Comparison of ENCODE assay signal across 24 mouse cellular contexts in the genomic region with DNA sequence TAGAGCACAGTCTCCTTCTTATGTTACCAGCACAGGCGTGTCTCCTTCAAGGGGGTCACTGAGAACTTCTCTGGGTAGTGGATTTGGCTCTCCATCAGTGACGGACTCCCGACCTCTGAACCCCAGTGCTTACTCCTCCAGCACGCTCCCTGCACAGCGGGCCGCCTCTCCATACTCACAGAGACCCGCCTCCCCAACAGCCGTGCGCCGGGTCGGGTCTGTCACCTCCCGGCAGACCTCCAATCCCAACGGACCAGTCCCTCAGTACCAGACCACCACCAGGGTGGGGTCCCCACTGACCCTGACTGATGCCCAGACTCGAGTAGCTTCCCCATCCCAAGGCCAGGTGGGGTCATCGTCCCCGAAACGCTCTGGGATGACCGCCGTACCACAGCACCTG.
DNase-seq lines count a peak whose midpoint lies in the region; ATAC-seq lines count a peak whose summit lies in the region.
"Had no signal": no experiment of that assay in that cellular context is flagged by ENCODE, and none has a peak within 500 bp of the region (broad histone marks: within the 10 kb centered on the region; RNA-seq: fewer than 3 reads in every experiment).

No protein-coding gene starts in this region.

- no peak overlapping the region for H3K4me2 ChIP-seq in embryonic facial prominence, embryonic 11.5 days (ENCODE audit: low read depth, low read length)
- no peak overlapping the region for H3K4me2 ChIP-seq in hindbrain, embryonic 15.5 days
- no peak overlapping the region for H3K4me2 ChIP-seq in midbrain, embryonic 11.5 days
- no peak overlapping the region for H3K4me2 ChIP-seq in midbrain, embryonic 14.5 days (ENCODE audit: low read length)
- H3K4me2 ChIP-seq: heart, embryonic 15.5 days had no signal

- no peaks in the 10 kb centered on the region for H3K4me1 ChIP-seq in embryonic facial prominence, embryonic 11.5 days (ENCODE audit: control insufficient read depth, insufficient read depth, low read length)
- H3K4me1 ChIP-seq in embryonic facial prominence, embryonic 10.5 days: no peaks in the 10 kb centered on the region
- peaks cover 3% of the 10 kb centered on the region for H3K4me1 ChIP-seq in hindbrain, embryonic 15.5 days (replicated peaks)
- H3K4me1 ChIP-seq in hindbrain, embryonic 10.5 days (replicated peaks): no peaks in the 10 kb centered on the region
- no peaks in the 10 kb centered on the region for H3K4me1 ChIP-seq in midbrain, embryonic 11.5 days (ENCODE audit: control insufficient read depth, insufficient read depth, low read length)
- H3K4me1 ChIP-seq in midbrain, embryonic 14.5 days (ENCODE audit: control insufficient read depth, insufficient read depth, low read length): peaks cover 5% of the 10 kb centered on the region
- H3K4me1 ChIP-seq: forebrain, embryonic 10.5 days had no signal

- no peak overlapping the region for H3K27ac ChIP-seq in embryonic facial prominence, embryonic 11.5 days (replicated peaks; ENCODE audit: low read depth, low read length)
- no peak overlapping the region for H3K27ac ChIP-seq in embryonic facial prominence, embryonic 10.5 days (replicated peaks)
- no peak overlapping the region for H3K27ac ChIP-seq in hindbrain, embryonic 15.5 days (replicated peaks)
- no peak overlapping the region for H3K27ac ChIP-seq in hindbrain, embryonic 10.5 days
- no peak overlapping the region for H3K27ac ChIP-seq in midbrain, embryonic 11.5 days (ENCODE audit: low read depth, low read length)
- no peak overlapping the region for H3K27ac ChIP-seq in midbrain, embryonic 14.5 days (replicated peaks; ENCODE audit: low read depth, low read length)
- H3K27ac ChIP-seq: forebrain, embryonic 10.5 days; heart, embryonic 15.5 days; kidney, postnatal 0 days; stomach, postnatal 0 days had no signal

- no peak for DNase-seq in embryonic facial prominence, embryonic 11.5 days (ENCODE audit: low spot score)
- no peak for DNase-seq in embryonic facial prominence, embryonic 10.5 days (ENCODE audit: low spot score)
- no peak for DNase-seq in hindbrain, embryonic 10.5 days (ENCODE audit: low spot score)
- DNase-seq in midbrain, embryonic 11.5 days (ENCODE audit: low spot score, missing footprints): no peak
- no peak for DNase-seq in midbrain, embryonic 14.5 days
- peak; percentile 30 for DNase-seq in ZHBTc4 (ENCODE audit: low read depth, low spot score)
- no peak for DNase-seq in lung, postnatal 25 days (ENCODE audit: low spot score)
- DNase-seq: adrenal gland, adult 2 months; cerebellum, adult 11 months; cerebellum, adult 9-11 months; gastrocnemius, postnatal 10 days; heart, postnatal 4 days; liver, postnatal 0 days; lung, postnatal 14 days; right cerebral cortex, postnatal 14 days; thymus, adult 2 months; thymus, postnatal 4 days had no signal

- no peaks in the 10 kb centered on the region for H3K27me3 ChIP-seq in embryonic facial prominence, embryonic 11.5 days (ENCODE audit: control insufficient read depth, insufficient read depth, low read length)
- no peaks in the 10 kb centered on the region for H3K27me3 ChIP-seq in embryonic facial prominence, embryonic 10.5 days (replicated peaks; ENCODE audit: low read depth, poor library complexity, severe bottlenecking)
- no peaks in the 10 kb centered on the region for H3K27me3 ChIP-seq in hindbrain, embryonic 15.5 days
- H3K27me3 ChIP-seq in hindbrain, embryonic 10.5 days (ENCODE audit: insufficient read depth, poor library complexity, severe bottlenecking): no peaks in the 10 kb centered on the region
- no peaks in the 10 kb centered on the region for H3K27me3 ChIP-seq in midbrain, embryonic 11.5 days (ENCODE audit: control insufficient read depth, insufficient read depth, low read length)
- no peaks in the 10 kb centered on the region for H3K27me3 ChIP-seq in midbrain, embryonic 14.5 days (ENCODE audit: control insufficient read depth, insufficient read depth, low read length)
- H3K27me3 ChIP-seq: heart, embryonic 15.5 days had no signal

- no peaks in the 10 kb centered on the region for H3K9me3 ChIP-seq in embryonic facial prominence, embryonic 11.5 days (replicated peaks; ENCODE audit: control insufficient read depth, low read length)
- H3K9me3 ChIP-seq in embryonic facial prominence, embryonic 10.5 days: no peaks in the 10 kb centered on the region
- no peaks in the 10 kb centered on the region for H3K9me3 ChIP-seq in hindbrain, embryonic 15.5 days
- H3K9me3 ChIP-seq in hindbrain, embryonic 10.5 days: no peaks in the 10 kb centered on the region
- H3K9me3 ChIP-seq in midbrain, embryonic 11.5 days (ENCODE audit: control insufficient read depth, low read length): no peaks in the 10 kb centered on the region
- H3K9me3 ChIP-seq in midbrain, embryonic 14.5 days (ENCODE audit: control insufficient read depth, low read length): no peaks in the 10 kb centered on the region
- H3K9me3 ChIP-seq: forebrain, embryonic 10.5 days; heart, embryonic 15.5 days had no signal

- H3K4me3 ChIP-seq in embryonic facial prominence, embryonic 11.5 days (ENCODE audit: low read depth, low read length): no peak overlapping the region
- no peak overlapping the region for H3K4me3 ChIP-seq in embryonic facial prominence, embryonic 10.5 days
- H3K4me3 ChIP-seq in hindbrain, embryonic 15.5 days: no peak overlapping the region
- no peak overlapping the region for H3K4me3 ChIP-seq in hindbrain, embryonic 10.5 days
- H3K4me3 ChIP-seq in midbrain, embryonic 11.5 days (ENCODE audit: low read depth, low read length): no peak overlapping the region
- no peak overlapping the region for H3K4me3 ChIP-seq in midbrain, embryonic 14.5 days (replicated peaks; ENCODE audit: low read depth, low read length)
- H3K4me3 ChIP-seq: forebrain, embryonic 10.5 days; heart, embryonic 15.5 days had no signal

- WGBS in embryonic facial prominence, embryonic 11.5 days: 92% methylated on average over 19 of the region's 19 CpGs
- 93% methylated on average over 19 of the region's 19 CpGs for WGBS in embryonic facial prominence, embryonic 10.5 days
- 91% methylated on average over 19 of the region's 19 CpGs for WGBS in hindbrain, embryonic 15.5 days
- 92% methylated on average over 19 of the region's 19 CpGs for WGBS in hindbrain, embryonic 10.5 days
- WGBS in midbrain, embryonic 11.5 days: 94% methylated on average over 19 of the region's 19 CpGs
- WGBS in midbrain, embryonic 14.5 days: 95% methylated on average over 19 of the region's 19 CpGs

- no peak overlapping the region for H3K9ac ChIP-seq in embryonic facial prominence, embryonic 11.5 days (replicated peaks; ENCODE audit: low read length)
- no peak overlapping the region for H3K9ac ChIP-seq in hindbrain, embryonic 15.5 days
- H3K9ac ChIP-seq in midbrain, embryonic 11.5 days (ENCODE audit: low read length): no peak overlapping the region
- no peak overlapping the region for H3K9ac ChIP-seq in midbrain, embryonic 14.5 days (replicated peaks; ENCODE audit: low read length)
- H3K9ac ChIP-seq: heart, embryonic 15.5 days; liver, postnatal 0 days had no signal

- ATAC-seq in embryonic facial prominence, embryonic 11.5 days (replicated peaks; ENCODE audit: insufficient number of reproducible peaks, low FRiP score, low TSS enrichment, low read depth): 0 out of 2 replicates have a peak, but pooled peaks have one; percentile 62
- ATAC-seq in hindbrain, embryonic 15.5 days (ENCODE audit: low FRiP score, low read depth): peak; percentile 42; the same call in 1 of the 2 replicates
- ATAC-seq in midbrain, embryonic 11.5 days (ENCODE audit: low FRiP score): peak; percentile 24
- no peak; the same call in 1 of the 2 replicates for ATAC-seq in midbrain, embryonic 14.5 days (ENCODE audit: low FRiP score, low TSS enrichment)
- ATAC-seq: forebrain, embryonic 16.5 days; intestine, embryonic 16.5 days; liver, postnatal 0 days had no signal

- H3K36me3 ChIP-seq in embryonic facial prominence, embryonic 11.5 days (replicated peaks; ENCODE audit: control insufficient read depth, insufficient read depth, low read depth, low read length): peaks cover 2% of the 10 kb centered on the region
- H3K36me3 ChIP-seq in embryonic facial prominence, embryonic 10.5 days (replicated peaks): peaks cover 72% of the 10 kb centered on the region
- peaks cover 35% of the 10 kb centered on the region for H3K36me3 ChIP-seq in hindbrain, embryonic 15.5 days
- peaks cover 77% of the 10 kb centered on the region for H3K36me3 ChIP-seq in hindbrain, embryonic 10.5 days
- peaks cover 4% of the 10 kb centered on the region for H3K36me3 ChIP-seq in midbrain, embryonic 11.5 days (ENCODE audit: control insufficient read depth, insufficient read depth, low read length)
- peaks cover 33% of the 10 kb centered on the region for H3K36me3 ChIP-seq in midbrain, embryonic 14.5 days (ENCODE audit: control insufficient read depth, insufficient read depth, low read length)
